Mouse (Mus musculus): ENCODE data around the gene Smtnl2.

DNA sequence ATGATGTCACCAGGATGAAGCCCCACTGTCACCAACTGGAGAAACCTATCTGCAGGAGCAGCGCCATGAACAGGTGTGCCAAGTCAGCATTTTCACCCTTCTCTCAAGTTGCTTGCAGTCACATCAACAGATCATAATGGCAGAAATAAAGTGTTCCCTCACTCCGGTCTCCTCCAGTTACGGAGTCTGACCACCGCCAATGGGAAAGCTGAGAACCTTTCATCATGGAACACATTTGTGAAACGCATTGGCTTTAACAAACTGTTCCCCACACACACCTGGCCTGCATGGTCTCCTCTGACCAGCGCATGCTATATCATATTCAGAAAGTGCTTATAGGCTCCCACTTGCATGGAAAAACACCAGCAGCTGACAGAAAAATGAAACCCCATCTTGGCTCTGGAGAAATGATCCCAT lies 23.4 kb downstream of the Smtnl2 start:
- no peak for TF ChIP-seq CTCF (IDR thresholded peaks at IDR 0.05; ENCODE audit: low read depth)
- TF ChIP-seq EP300 (IDR thresholded peaks at IDR 0.05; ENCODE audit: low read depth), result no peak
